Mouse (Mus musculus) embryonic facial prominence, embryonic 14.5 days (tissue): ENCODE results near the gene Rbm8a. TPM values are rescaled to one million over a fixed set of nuclear protein-coding genes. Genes with fewer than 3 reads are reported as not detected.

Source experiments
- ATAC-seq: fragments of 200-750 bp; cut with Nextera tagmentation; 2 replicates; pipeline ENCODE4 v1.8.0; 2017; ENCODE audit warnings: low read depth, moderate number of reproducible peaks, moderate TSS enrichment
- DNase-seq: peaks from one replicate; pipeline ENCODE4 v3.0.0-alpha.2; 2015; ENCODE audit warnings: low spot score
- H3K27ac ChIP-seq: fragments of 300-500 bp; sonication (generic); replicated peaks from 2 replicates; pipeline ENCODE4 v1.5.1; 2014; ENCODE audit warnings: low read depth, mild to moderate bottlenecking, low read length, moderate library complexity
- H3K27me3 ChIP-seq: fragments of 300-500 bp; sonication (generic); replicated peaks from 2 replicates; pipeline ENCODE4 v1.6.1; 2014; ENCODE audit warnings: low read length; ENCODE audit not compliant: control insufficient read depth, insufficient read depth
- H3K36me3 ChIP-seq: fragments of 300-500 bp; sonication (generic); 2 replicates; pipeline ENCODE4 v1.6.1; 2014; ENCODE audit warnings: low read length, mixed read lengths; ENCODE audit not compliant: control insufficient read depth, insufficient read depth
- H3K4me1 ChIP-seq: fragments of 300-500 bp; sonication (generic); 2 replicates; pipeline ENCODE4 v1.6.1; 2014; ENCODE audit warnings: antibody characterized with exemption, low read length; ENCODE audit not compliant: control insufficient read depth, insufficient read depth
- H3K4me2 ChIP-seq: fragments of 300-500 bp; sonication (generic); 2 replicates; pipeline ENCODE4 v1.6.1; 2014; ENCODE audit warnings: low read depth, mild to moderate bottlenecking, low read length, moderate library complexity, mixed read lengths
- H3K4me3 ChIP-seq: fragments of 300-500 bp; sonication (generic); 2 replicates; pipeline ENCODE4 v1.5.1; 2014; ENCODE audit warnings: low read depth, mild to moderate bottlenecking, low read length
- H3K9ac ChIP-seq: fragments of 300-500 bp; sonication (generic); 2 replicates; pipeline ENCODE4 v1.6.1; 2014; ENCODE audit warnings: low read depth, mild to moderate bottlenecking, low read length, moderate library complexity, mixed read lengths
- H3K9me3 ChIP-seq: fragments of 300-500 bp; sonication (generic); 2 replicates; pipeline ENCODE4 v1.6.1; 2016; ENCODE audit warnings: low read length; ENCODE audit not compliant: control insufficient read depth
- WGBS: fragments of 180-500 bp; shearing (Covaris S2); extraction: QIAGEN DNeasy Blood & Tissue Kit; methylation state at CpG from one replicate; pipeline ENCODE4 v1.1.7; 2014; 5-methylcytosine and 5-hydroxymethylcytosine counted together
- polyA plus RNA-seq: library from polyadenylated mRNA; unstranded; fragments of >200 nt; fragmentation: Nextera tagmentation; extraction: Ambion mirVana; gene quantifications from 2 replicates; pipeline ENCODE4 v1.2.1, GENCODE M21; 2014

The Rbm8a gene
- polyA plus RNA-seq, 1 experiment from 2014 or later, result 122 TPM

GRCm38 (mm10) chr3:96680269-96680956 lies 50.7 kb downstream of the Rbm8a start:
- no peak for ATAC-seq
- H3K9me3 ChIP-seq, result no peaks in the 10 kb centered on the region
- no peaks in the 10 kb centered on the region; the same call in 1 of the 2 replicates for H3K27me3 ChIP-seq
- H3K4me2 ChIP-seq, result no peak overlapping the region
- no peak overlapping the region for H3K27ac ChIP-seq
- WGBS, result 28% methylated on average over 12 of the region's 12 CpGs
- no peak overlapping the region for H3K9ac ChIP-seq
- H3K4me1 ChIP-seq, result no peaks in the 10 kb centered on the region
- DNase-seq, result no peak
- no peaks in the 10 kb centered on the region for H3K36me3 ChIP-seq
- no peak overlapping the region for H3K4me3 ChIP-seq

Other genes with a start within 250 kb of the Rbm8a start
- gene BC107364, start 177.6 kb upstream of the Rbm8a start, polyA plus RNA-seq, result not detected in 2 replicates
- 28.3 and 36.4 TPM in 2 replicates for gene Hfe2, start 104.8 kb upstream of the Rbm8a start, polyA plus RNA-seq
- 160 and 166 TPM in 2 replicates for gene Txnip, start 72.0 kb upstream of the Rbm8a start, polyA plus RNA-seq
- 0.55 TPM in 1 of 2 replicates, not detected in the other for gene Gm16253, start 52.9 kb upstream of the Rbm8a start, polyA plus RNA-seq
- 8.9 and 11.0 TPM in 2 replicates for gene Polr3gl, start 35.8 kb upstream of the Rbm8a start, polyA plus RNA-seq
- gene Ankrd34a, start 33.3 kb upstream of the Rbm8a start, polyA plus RNA-seq, result 2.7 and 3.0 TPM in 2 replicates
- gene Lix1l, start 28.8 kb upstream of the Rbm8a start, polyA plus RNA-seq, result 9.1 and 10.1 TPM in 2 replicates
- 51.6 and 56.5 TPM in 2 replicates for gene Pex11b, start 5.4 kb downstream of the Rbm8a start, polyA plus RNA-seq
- 0.33 and 0.47 TPM in 2 replicates for gene Gm42957, start 5.5 kb downstream of the Rbm8a start, polyA plus RNA-seq
- gene Itga10, start 15.7 kb downstream of the Rbm8a start, polyA plus RNA-seq, result 6.4 and 8.1 TPM in 2 replicates
- 2.9 and 3.6 TPM in 2 replicates for gene Ankrd35, start 40.2 kb downstream of the Rbm8a start, polyA plus RNA-seq
- gene Pias3, start 66.5 kb downstream of the Rbm8a start, polyA plus RNA-seq, result 45.1 and 48.9 TPM in 2 replicates
- 9.5 and 11.8 TPM in 2 replicates for gene Nudt17, start 78.6 kb downstream of the Rbm8a start, polyA plus RNA-seq
- 21.0 and 25.0 TPM in 2 replicates for gene Polr3c, start 97.7 kb downstream of the Rbm8a start, polyA plus RNA-seq
- 45.6 and 48.5 TPM in 2 replicates for gene Rnf115, start 97.7 kb downstream of the Rbm8a start, polyA plus RNA-seq
- not detected in 2 replicates for gene Pdzk1, start 199.4 kb downstream of the Rbm8a start, polyA plus RNA-seq
- gene Cd160, start 199.4 kb downstream of the Rbm8a start, polyA plus RNA-seq, result 0.24 and 0.25 TPM in 2 replicates